Mouse (Mus musculus): ENCODE results near the gene Spata13. TPM values are rescaled to one million over a fixed set of nuclear protein-coding genes. Genes with fewer than 3 reads are reported as not detected.
A peak's percentile ranks its signal among the peaks of the same experiment; 100 is the strongest.

The Spata13 gene
- total and polyA plus RNA-seq, 3 experiments: 0.39 to 1.5 TPM; not detected in 1

GRCm38 (mm10) chr14:60735848-60736547 is 102.2 kb downstream of the Spata13 start:
- peak overlapping the region; percentile 40 for H3K27ac ChIP-seq (ENCODE audit: control insufficient read depth, low read depth, low read length)
- H3K4me3 ChIP-seq (ENCODE audit: control insufficient read depth in 1 of 2, insufficient read depth in 1 of 2, low read depth in 2 of 2, low read length in 2 of 2): no peak overlapping the region; a peak in 1 of 4 replicates
- peak overlapping the region; percentile 10; the same call in 1 of the 2 replicates for H3K9ac ChIP-seq (ENCODE audit: control insufficient read depth, low read depth, low read length, poor library complexity, severe bottlenecking)
- H3K27me3 ChIP-seq (ENCODE audit: control insufficient read depth in 1 of 2, insufficient read depth in 2 of 2, low read length in 2 of 2): no peaks in the 10 kb centered on the region
- H3K9me3 ChIP-seq (replicated peaks; ENCODE audit: insufficient read depth, low read length): no peaks in the 10 kb centered on the region
- H3K36me3 ChIP-seq (ENCODE audit: control insufficient read depth in 1 of 2, insufficient read depth in 2 of 2, low read length in 2 of 2): peaks cover 0 to 18% of the 10 kb centered on the region in 2 experiments; a peak in 2 of 4 replicates
- H3K4me1 ChIP-seq (ENCODE audit: control insufficient read depth in 1 of 2, insufficient read depth in 2 of 2, low read length in 2 of 2): peaks cover 0 to 25% of the 10 kb centered on the region in 2 experiments; a peak in 3 of 4 replicates
- DNase-seq (ENCODE audit: low read depth, low spot score): peak; percentile 36
- TF ChIP-seq HCFC1 (IDR thresholded peaks at IDR 0.05; ENCODE audit: low read depth, low read length) (no peak), E2F4 (IDR thresholded peaks at IDR 0.05; ENCODE audit: borderline replicate concordance, low read depth, low read length) (no peak), MAZ (IDR thresholded peaks at IDR 0.05; ENCODE audit: low read depth, low read length) (no peak), CHD2 (IDR thresholded peaks at IDR 0.05; ENCODE audit: low read length) (no peak), BHLHE40 (IDR thresholded peaks at IDR 0.05; ENCODE audit: borderline replicate concordance, low read depth, low read length) (no peak), POLR2AphosphoS5 (IDR thresholded peaks at IDR 0.05; ENCODE audit: borderline replicate concordance, low read depth, low read length) (no peak), KAT2A (conservative IDR thresholded peaks at IDR 0.05; ENCODE audit: low read depth, low read length) (no peak), POLR2A (IDR thresholded peaks at IDR 0.05; ENCODE audit: control insufficient read depth in 1 of 2, insufficient read depth in 1 of 2, low read depth in 1 of 2, low read length in 2 of 2, poor library complexity in 1 of 2) (no peak), CTCF (IDR thresholded peaks at IDR 0.05 in 2 of 3, conservative IDR thresholded peaks at IDR 0.05 in 1 of 3; ENCODE audit: control insufficient read depth in 1 of 3, insufficient read depth in 1 of 3, low read depth in 2 of 3, low read length in 3 of 3, poor library complexity in 1 of 3, severe bottlenecking in 1 of 3) (no peak), ZMIZ1 (IDR thresholded peaks at IDR 0.05; ENCODE audit: low read depth, low read length) (no peak), TAL1 (IDR thresholded peaks at IDR 0.05; ENCODE audit: low read length) (no peak), RCOR1 (IDR thresholded peaks at IDR 0.05; ENCODE audit: low read depth, low read length) (no peak)
- H3K79me2 ChIP-seq (ENCODE audit: control insufficient read depth, insufficient read depth, low read length, poor library complexity): no peaks in the 10 kb centered on the region

- peak; percentile 74 for DNase-seq (ENCODE audit: low read depth, low spot score)
- Histone ChIP-seq H3K9ac (ENCODE audit: control insufficient read depth, low read depth, low read length, poor library complexity, severe bottlenecking) (peak overlapping the region; percentile 55), H3K79me2 (ENCODE audit: control insufficient read depth, insufficient read depth, low read length, poor library complexity) (no peaks in the 10 kb centered on the region), H3K27me3 (ENCODE audit: control insufficient read depth in 1 of 2, insufficient read depth in 2 of 2, low read length in 2 of 2) (no peaks in the 10 kb centered on the region), H3K4me1 (ENCODE audit: control insufficient read depth in 1 of 2, insufficient read depth in 2 of 2, low read length in 2 of 2) (peaks cover 0 to 25% of the 10 kb centered on the region in 2 experiments; a peak in 3 of 4 replicates), H3K36me3 (ENCODE audit: control insufficient read depth in 1 of 2, insufficient read depth in 2 of 2, low read length in 2 of 2) (peaks cover 0 to 18% of the 10 kb centered on the region in 2 experiments; a peak in 2 of 4 replicates), H3K4me3 (ENCODE audit: control insufficient read depth in 1 of 2, insufficient read depth in 1 of 2, low read depth in 2 of 2, low read length in 2 of 2) (peak overlapping the region; percentile 1 to 34; a peak in 2 of 4 replicates), H3K27ac (ENCODE audit: control insufficient read depth, low read depth, low read length) (peak overlapping the region; percentile 58), H3K9me3 (replicated peaks; ENCODE audit: insufficient read depth, low read length) (no peaks in the 10 kb centered on the region)
- TF ChIP-seq MYB (IDR thresholded peaks at IDR 0.05; ENCODE audit: low read depth, low read length): no peak
- TF ChIP-seq ETS1 (IDR thresholded peaks at IDR 0.05; ENCODE audit: low read depth, low read length): peak; percentile 50; the same call in 1 of the 2 replicates
- TF ChIP-seq TAL1 (IDR thresholded peaks at IDR 0.05; ENCODE audit: low read length): 0 out of 2 replicates have a peak, but pooled peaks have one; percentile 19
- peak; percentile 28; the same call in 1 of the 2 replicates for TF ChIP-seq TBP (IDR thresholded peaks at IDR 0.05; ENCODE audit: low read depth, low read length)
- TF ChIP-seq HCFC1 (IDR thresholded peaks at IDR 0.05; ENCODE audit: low read depth, low read length): 0 out of 2 replicates have a peak, but pooled peaks have one; percentile 23
These were observed 102.9 kb downstream of the Spata13 start for GRCm38 (mm10) chr14:60736591-60737192.

Measured in MEL (cell line).